Mouse (Mus musculus) Muller cell, postnatal 12 days (primary cell): Measurements from ENCODE around the gene Mitd1.
A peak's percentile ranks its signal among the peaks of the same experiment; 100 is the strongest.

Experiments
- DNase-seq: peaks from one replicate; pipeline ENCODE4 v3.0.0-alpha.2; 2015; ENCODE audit errors: inconsistent ontology term

Mitd1 gene

GRCm38 (mm10) chr1:37867684-37868322, 22.4 kb downstream of the Mitd1 start:
- no peak for DNase-seq

DNA sequence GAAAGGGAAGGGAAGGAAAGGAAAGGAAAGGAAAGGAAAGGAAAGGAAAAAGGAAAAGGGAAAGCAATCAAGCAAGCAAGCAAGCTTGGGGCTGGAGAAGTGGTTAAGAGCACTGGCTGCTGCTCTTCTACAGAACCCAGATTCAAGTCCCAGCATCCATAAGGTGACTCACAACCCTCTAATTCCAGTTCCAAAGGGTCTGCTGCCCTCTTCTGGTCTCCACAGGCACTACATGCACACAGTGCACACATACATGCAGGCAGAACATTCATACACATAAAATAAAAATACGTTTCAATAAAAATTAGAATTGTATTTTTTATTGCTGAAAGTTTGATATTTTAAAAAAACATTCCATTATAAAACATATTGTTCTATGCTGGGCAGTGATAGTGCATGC, 23.2 kb downstream of the Mitd1 start:
- no peak for DNase-seq

DNA sequence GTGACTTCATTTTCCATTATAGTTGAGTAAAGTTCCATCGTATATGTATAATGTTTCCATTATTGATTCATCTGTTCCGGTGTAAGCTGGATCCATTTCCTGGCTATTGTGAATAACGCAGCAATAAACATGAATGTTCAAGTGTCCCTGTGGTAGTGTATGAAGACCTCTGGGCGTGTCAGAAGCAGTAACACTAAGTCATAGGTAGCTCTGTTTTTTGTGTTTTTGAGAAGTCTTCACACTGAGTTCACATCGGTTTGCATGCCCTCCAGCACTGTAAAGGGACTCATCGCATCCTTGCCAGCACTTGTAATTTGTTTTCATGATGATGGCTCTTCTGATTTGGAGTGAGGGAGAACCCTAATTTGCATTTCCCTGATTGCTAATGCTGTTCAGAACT, 23.9 kb downstream of the Mitd1 start, which contains the start of gene Tsga10:
Gene Tsga10, minus strand, starts transcription at position 144 of the 400 bp plus-strand sequence.
- no peak for DNase-seq

- no peak for DNase-seq
Observed at GRCm38 (mm10) chr1:37865401-37866215, 24.6 kb downstream of the Mitd1 start.

DNA sequence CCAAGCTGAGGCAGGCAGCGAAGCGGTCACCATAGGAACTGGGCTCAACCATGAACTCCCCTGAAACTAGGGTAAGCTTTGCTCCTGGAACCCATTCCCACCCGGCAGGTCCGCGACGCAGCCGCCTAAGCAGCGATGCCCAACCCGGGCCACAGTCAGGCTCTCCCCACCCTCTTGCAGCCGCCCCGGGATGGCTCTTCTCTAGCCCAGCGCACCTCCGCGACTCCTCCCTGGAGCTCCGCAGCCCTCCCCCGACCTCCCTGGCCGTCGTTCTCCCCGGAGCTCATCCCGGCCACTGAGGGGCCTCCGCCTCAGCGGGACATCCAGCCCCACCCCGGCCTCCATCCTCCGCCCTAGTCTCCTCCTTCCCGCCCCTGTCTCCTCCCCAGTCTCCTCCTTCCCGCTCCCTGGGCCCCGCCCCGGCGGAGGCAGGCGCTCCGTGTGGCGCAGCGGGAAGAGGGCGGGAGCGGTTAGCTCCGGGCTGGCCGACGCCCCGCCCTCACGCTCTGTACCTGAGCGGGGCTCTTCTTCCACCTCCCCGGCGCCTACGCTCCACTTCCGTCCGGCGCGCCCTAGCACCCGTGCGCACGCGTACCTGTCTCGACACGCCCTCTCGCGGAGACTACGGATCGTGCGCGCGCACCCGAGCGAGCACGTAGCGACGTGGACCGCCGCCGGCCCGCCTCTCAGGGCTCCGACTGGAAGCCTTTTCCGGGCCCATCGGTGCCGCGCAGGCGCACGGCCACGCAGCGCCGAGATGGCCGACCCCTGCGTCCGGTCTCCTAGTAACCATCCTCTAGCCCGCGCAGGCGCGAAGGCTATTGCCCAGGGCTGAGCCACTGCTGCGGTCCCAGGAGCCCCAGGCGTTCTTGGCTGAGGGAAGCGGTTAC, 25.5 kb downstream of the Mitd1 start:
- DNase-seq: peak; percentile 100

GRCm38 (mm10) chr1:37850696-37851095, 39.5 kb downstream of the Mitd1 start:
- no peak for DNase-seq

- no peak for DNase-seq
Observed at GRCm38 (mm10) chr1:37846878-37847277, 43.3 kb downstream of the Mitd1 start.

DNA sequence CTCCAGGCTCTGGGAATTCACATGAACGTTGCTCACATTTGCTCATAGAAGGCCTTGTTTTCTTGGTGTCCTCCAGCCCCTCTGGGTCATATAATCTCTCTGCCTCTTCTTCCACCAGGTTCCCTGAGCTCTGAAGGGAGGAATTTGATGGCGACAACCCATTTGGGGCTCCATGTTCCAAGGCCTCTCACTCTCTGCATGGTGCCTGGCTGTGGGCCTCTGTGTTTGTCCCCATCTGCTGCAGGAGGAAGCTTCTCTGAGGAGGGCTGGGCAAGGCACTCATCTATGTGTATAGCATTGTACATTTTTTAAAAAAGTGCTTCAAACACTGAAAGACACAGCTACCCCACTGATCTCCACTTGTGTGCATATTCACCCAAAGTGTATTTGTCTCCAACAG, 58.5 kb downstream of the Mitd1 start:
- no peak for DNase-seq
